Mouse (Mus musculus) midbrain, embryonic 16.5 days (tissue): Measurements from ENCODE around the gene Vsig10. TPM values are rescaled to one million over a fixed set of nuclear protein-coding genes. Genes with fewer than 3 reads are reported as not detected.

ENCODE experiments used
- ATAC-seq: fragments of 200-750 bp; cut with Nextera tagmentation; 2 replicates; pipeline ENCODE4 v1.8.0; 2017; ENCODE audit warnings: moderate TSS enrichment
- H3K27ac ChIP-seq: fragments of 300-500 bp; sonication (generic); 2 replicates; pipeline ENCODE4 v1.5.1; 2014; ENCODE audit warnings: mild to moderate bottlenecking, low read length, mixed read lengths
- H3K27me3 ChIP-seq: fragments of 300-500 bp; sonication (generic); 2 replicates; pipeline ENCODE4 v1.6.1; 2014; ENCODE audit warnings: low read depth, low read length, mixed read lengths; ENCODE audit not compliant: control insufficient read depth, insufficient read depth
- H3K36me3 ChIP-seq: fragments of 300-500 bp; sonication (generic); 2 replicates; pipeline ENCODE4 v1.6.1; 2014; ENCODE audit warnings: mild to moderate bottlenecking, low read length, moderate library complexity, mixed read lengths; ENCODE audit not compliant: control insufficient read depth, insufficient read depth
- H3K4me1 ChIP-seq: fragments of 300-500 bp; sonication (generic); 2 replicates; pipeline ENCODE4 v1.6.1; 2014; ENCODE audit warnings: mild to moderate bottlenecking, low read length, mixed read lengths; ENCODE audit not compliant: control insufficient read depth, insufficient read depth
- H3K4me2 ChIP-seq: fragments of 300-500 bp; sonication (generic); 2 replicates; pipeline ENCODE4 v1.6.1; 2014; ENCODE audit warnings: mild to moderate bottlenecking, low read length, mixed read lengths
- H3K4me3 ChIP-seq: fragments of 300-500 bp; sonication (generic); 2 replicates; pipeline ENCODE4 v1.5.1; 2014; ENCODE audit warnings: low read depth, mild to moderate bottlenecking, low read length, moderate library complexity, mixed read lengths
- H3K9ac ChIP-seq: fragments of 300-500 bp; sonication (generic); 2 replicates; pipeline ENCODE4 v1.6.1; 2014; ENCODE audit warnings: low read depth, low read length, mixed read lengths
- H3K9me3 ChIP-seq: fragments of 300-500 bp; sonication (generic); replicated peaks from 2 replicates; pipeline ENCODE4 v1.6.1; 2014; ENCODE audit warnings: mild to moderate bottlenecking, low read length, mixed read lengths; ENCODE audit not compliant: control insufficient read depth, poor library complexity, severe bottlenecking
- WGBS: fragments of 180-500 bp; shearing (Covaris S2); extraction: QIAGEN DNeasy Blood & Tissue Kit; methylation state at CpG from one replicate; pipeline ENCODE4 v1.1.7; 2014; 5-methylcytosine and 5-hydroxymethylcytosine counted together
- polyA plus RNA-seq: library from polyadenylated mRNA; unstranded; fragments of >200 nt; fragmentation: Nextera tagmentation; extraction: Ambion mirVana; gene quantifications from 2 replicates; pipeline ENCODE4 v1.2.1, GENCODE M21; 2015

Gene Vsig10
- polyA plus RNA-seq, 1 experiment from 2014 or later, result 1.8 TPM

- 62% methylated on average over 4 of the region's 4 CpGs for WGBS
- no peaks in the 10 kb centered on the region for H3K27me3 ChIP-seq
- H3K9ac ChIP-seq, result no peak overlapping the region
These were observed 42.7 kb downstream of the Vsig10 start for GRCm38 (mm10) chr5:117361590-117361989.

GRCm38 (mm10) chr5:117363066-117363782 lies 44.3 kb downstream of the Vsig10 start:
- Histone ChIP-seq H3K9me3 (no peaks in the 10 kb centered on the region), H3K4me1 (peaks cover 29% of the 10 kb centered on the region), H3K9ac (no peak overlapping the region), H3K27me3 (no peaks in the 10 kb centered on the region), H3K4me3 (no peak overlapping the region), H3K4me2 (no peak overlapping the region), H3K27ac (no peak overlapping the region), H3K36me3 (peaks cover 13% of the 10 kb centered on the region; the same call in 1 of the 2 replicates)
- ATAC-seq, result no peak
- 61% methylated on average over 15 of the region's 15 CpGs for WGBS

More at GRCm38 (mm10) chr5:117361590-117361989, 42.7 kb downstream of the Vsig10 start:
- no peaks in the 10 kb centered on the region for H3K9me3 ChIP-seq
- H3K4me1 ChIP-seq, result peaks cover 29% of the 10 kb centered on the region
- H3K4me3 ChIP-seq, result no peak overlapping the region
- H3K36me3 ChIP-seq, result peaks cover 11% of the 10 kb centered on the region; the same call in 1 of the 2 replicates
- H3K4me2 ChIP-seq, result no peak overlapping the region
- ATAC-seq, result no peak
- H3K27ac ChIP-seq, result no peak overlapping the region

- no peak overlapping the region for H3K4me2 ChIP-seq
- H3K4me3 ChIP-seq, result no peak overlapping the region
- no peaks in the 10 kb centered on the region for H3K9me3 ChIP-seq
- H3K27ac ChIP-seq, result no peak overlapping the region
- H3K9ac ChIP-seq, result no peak overlapping the region
- no peaks in the 10 kb centered on the region for H3K27me3 ChIP-seq
- 91% methylated on average over 3 of the region's 3 CpGs for WGBS
- peaks cover 19% of the 10 kb centered on the region for H3K4me1 ChIP-seq
- no peak for ATAC-seq
- H3K36me3 ChIP-seq, result peaks cover 18% of the 10 kb centered on the region
These were observed 45.9 kb downstream of the Vsig10 start for GRCm38 (mm10) chr5:117364821-117365220.

GRCm38 (mm10) chr5:117365904-117366561 lies 47.1 kb downstream of the Vsig10 start:
- no peaks in the 10 kb centered on the region for H3K9me3 ChIP-seq
- no peak overlapping the region for H3K27ac ChIP-seq
- H3K9ac ChIP-seq, result no peak overlapping the region
- no peak overlapping the region for H3K4me2 ChIP-seq
- H3K4me1 ChIP-seq, result peaks cover 7% of the 10 kb centered on the region
- 88% methylated on average over 13 of the region's 13 CpGs for WGBS
- no peaks in the 10 kb centered on the region for H3K27me3 ChIP-seq
- peaks cover 28% of the 10 kb centered on the region for H3K36me3 ChIP-seq
- no peak for ATAC-seq
- H3K4me3 ChIP-seq, result no peak overlapping the region

GRCm38 (mm10) chr5:117367206-117367605 lies 48.3 kb downstream of the Vsig10 start:
- no peaks in the 10 kb centered on the region for H3K27me3 ChIP-seq
- H3K4me2 ChIP-seq, result no peak overlapping the region
- no peaks in the 10 kb centered on the region for H3K4me1 ChIP-seq
- no peak overlapping the region for H3K27ac ChIP-seq
- H3K4me3 ChIP-seq, result no peak overlapping the region
- H3K9me3 ChIP-seq, result no peaks in the 10 kb centered on the region
- H3K9ac ChIP-seq, result no peak overlapping the region
- peaks cover 38% of the 10 kb centered on the region for H3K36me3 ChIP-seq
- 74% methylated on average over 8 of the region's 8 CpGs for WGBS
- no peak for ATAC-seq

- no peak overlapping the region for H3K4me3 ChIP-seq
- H3K4me2 ChIP-seq, result no peak overlapping the region
- ATAC-seq, result no peak
- H3K9me3 ChIP-seq, result no peaks in the 10 kb centered on the region
- H3K27ac ChIP-seq, result no peak overlapping the region
- peaks cover 36% of the 10 kb centered on the region for H3K36me3 ChIP-seq
- H3K9ac ChIP-seq, result no peak overlapping the region
- no peaks in the 10 kb centered on the region for H3K27me3 ChIP-seq
- 84% methylated on average over 10 of the region's 10 CpGs for WGBS
- H3K4me1 ChIP-seq, result no peaks in the 10 kb centered on the region
These were observed 51.7 kb downstream of the Vsig10 start for GRCm38 (mm10) chr5:117370592-117370991.

GRCm38 (mm10) chr5:117373418-117373817 lies 54.5 kb downstream of the Vsig10 start:
- no peak for ATAC-seq
- Histone ChIP-seq H3K9me3 (no peaks in the 10 kb centered on the region), H3K27ac (no peak overlapping the region), H3K4me1 (no peaks in the 10 kb centered on the region), H3K4me2 (no peak overlapping the region), H3K9ac (no peak overlapping the region), H3K27me3 (no peaks in the 10 kb centered on the region), H3K36me3 (peaks cover 40% of the 10 kb centered on the region), H3K4me3 (no peak overlapping the region)
- WGBS, result 94% methylated on average over 9 of the region's 9 CpGs

- 88% methylated on average over 7 of the region's 7 CpGs for WGBS
- Histone ChIP-seq H3K4me1 (no peaks in the 10 kb centered on the region), H3K9ac (no peak overlapping the region), H3K9me3 (no peaks in the 10 kb centered on the region), H3K4me2 (no peak overlapping the region), H3K36me3 (peaks cover 44% of the 10 kb centered on the region), H3K27ac (no peak overlapping the region), H3K4me3 (no peak overlapping the region), H3K27me3 (no peaks in the 10 kb centered on the region)
- no peak for ATAC-seq
These were observed 55.6 kb downstream of the Vsig10 start for GRCm38 (mm10) chr5:117374372-117375049.

GRCm38 (mm10) chr5:117376331-117376761 lies 57.5 kb downstream of the Vsig10 start:
- H3K4me2 ChIP-seq, result no peak overlapping the region
- no peaks in the 10 kb centered on the region for H3K4me1 ChIP-seq
- H3K9ac ChIP-seq, result no peak overlapping the region
- WGBS, result 81% methylated on average over 11 of the region's 11 CpGs
- peaks cover 32% of the 10 kb centered on the region for H3K36me3 ChIP-seq
- no peak overlapping the region for H3K4me3 ChIP-seq
- no peaks in the 10 kb centered on the region for H3K9me3 ChIP-seq
- no peak for ATAC-seq
- no peaks in the 10 kb centered on the region for H3K27me3 ChIP-seq
- no peak overlapping the region for H3K27ac ChIP-seq
